Mouse (Mus musculus): Measurements from ENCODE around the gene Gdf15. TPM values are rescaled to one million over a fixed set of nuclear protein-coding genes. Genes with fewer than 3 reads are reported as not detected.

Gene Gdf15
- polyA plus RNA-seq, 1 experiment: not detected

DNA sequence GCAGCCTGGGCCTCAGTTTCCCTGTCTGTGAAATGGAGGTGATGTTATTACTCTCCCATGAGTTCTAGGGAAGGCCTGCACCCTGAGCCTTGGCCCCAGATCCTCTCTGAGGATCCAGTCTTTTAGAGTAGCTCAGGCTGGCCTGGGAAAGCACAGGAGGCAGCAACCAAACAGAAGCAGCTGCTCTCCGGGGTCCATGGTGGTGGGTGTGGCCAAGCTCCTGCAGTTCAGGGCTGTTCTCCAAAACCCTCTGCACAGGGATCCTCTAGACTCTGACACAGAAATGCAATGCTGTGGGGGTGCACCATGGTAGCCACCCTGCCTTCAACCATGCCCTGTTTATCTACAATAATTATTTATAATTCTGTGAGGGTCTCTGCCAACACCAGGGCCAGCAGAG is 18.5 kb downstream of the Gdf15 start:
- TF ChIP-seq TAL1 (IDR thresholded peaks at IDR 0.05; ENCODE audit: low read length) (no peak), GATA1 (IDR thresholded peaks at IDR 0.05; ENCODE audit: low read length) (no peak)
- Histone ChIP-seq H3K4me3 (replicated peaks) (no peak overlapping the region), H3K4me1 (ENCODE audit: control insufficient read depth) (peaks cover 84% of the 10 kb centered on the region), H3K9me3 (ENCODE audit: control insufficient read depth, low read length) (no peaks in the 10 kb centered on the region), H3K27me3 (ENCODE audit: control insufficient read depth) (peaks cover 18% of the 10 kb centered on the region), H3K36me3 (ENCODE audit: control insufficient read depth) (no peaks in the 10 kb centered on the region)

DNA sequence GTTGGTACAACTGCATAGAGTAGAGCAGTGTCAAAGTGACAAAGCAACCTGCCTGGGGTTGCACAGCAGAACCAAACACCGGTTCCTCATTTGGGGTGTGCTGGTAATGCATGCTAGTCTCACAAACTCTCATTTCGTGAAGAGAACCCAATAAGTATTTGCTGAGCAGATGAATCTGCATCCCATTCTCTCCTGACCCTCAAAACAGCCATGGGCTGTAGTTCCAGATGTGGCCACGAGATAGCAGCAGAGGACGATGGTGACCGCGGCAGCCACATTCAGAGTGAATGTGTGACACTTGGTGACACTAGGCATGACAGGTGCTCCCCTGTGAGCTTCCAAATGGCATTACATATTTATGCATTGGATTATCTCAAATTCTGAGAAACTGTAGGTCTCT is 20.4 kb downstream of the Gdf15 start:
- TF ChIP-seq TAL1 (IDR thresholded peaks at IDR 0.05; ENCODE audit: low read length) (no peak), GATA1 (IDR thresholded peaks at IDR 0.05; ENCODE audit: low read length) (peak; percentile 68; the same call in 1 of the 2 replicates)
- H3K36me3 ChIP-seq (ENCODE audit: control insufficient read depth): no peaks in the 10 kb centered on the region
- H3K9me3 ChIP-seq (ENCODE audit: control insufficient read depth, low read length): no peaks in the 10 kb centered on the region
- H3K27me3 ChIP-seq (ENCODE audit: control insufficient read depth): peaks cover 28% of the 10 kb centered on the region
- H3K4me3 ChIP-seq (replicated peaks): peak overlapping the region; percentile 76
- peaks cover 85% of the 10 kb centered on the region for H3K4me1 ChIP-seq (ENCODE audit: control insufficient read depth)

- TF ChIP-seq TAL1 (IDR thresholded peaks at IDR 0.05; ENCODE audit: low read length) (no peak), GATA1 (IDR thresholded peaks at IDR 0.05; ENCODE audit: low read length) (no peak)
- H3K27me3 ChIP-seq (ENCODE audit: control insufficient read depth): peaks cover 28% of the 10 kb centered on the region
- no peaks in the 10 kb centered on the region for H3K9me3 ChIP-seq (ENCODE audit: control insufficient read depth, low read length)
- no peaks in the 10 kb centered on the region for H3K36me3 ChIP-seq (ENCODE audit: control insufficient read depth)
- peaks cover 88% of the 10 kb centered on the region for H3K4me1 ChIP-seq (ENCODE audit: control insufficient read depth)
- H3K4me3 ChIP-seq (replicated peaks): peak overlapping the region; percentile 76
These were observed 21.2 kb downstream of the Gdf15 start for GRCm38 (mm10) chr8:70610796-70611771.

DNA sequence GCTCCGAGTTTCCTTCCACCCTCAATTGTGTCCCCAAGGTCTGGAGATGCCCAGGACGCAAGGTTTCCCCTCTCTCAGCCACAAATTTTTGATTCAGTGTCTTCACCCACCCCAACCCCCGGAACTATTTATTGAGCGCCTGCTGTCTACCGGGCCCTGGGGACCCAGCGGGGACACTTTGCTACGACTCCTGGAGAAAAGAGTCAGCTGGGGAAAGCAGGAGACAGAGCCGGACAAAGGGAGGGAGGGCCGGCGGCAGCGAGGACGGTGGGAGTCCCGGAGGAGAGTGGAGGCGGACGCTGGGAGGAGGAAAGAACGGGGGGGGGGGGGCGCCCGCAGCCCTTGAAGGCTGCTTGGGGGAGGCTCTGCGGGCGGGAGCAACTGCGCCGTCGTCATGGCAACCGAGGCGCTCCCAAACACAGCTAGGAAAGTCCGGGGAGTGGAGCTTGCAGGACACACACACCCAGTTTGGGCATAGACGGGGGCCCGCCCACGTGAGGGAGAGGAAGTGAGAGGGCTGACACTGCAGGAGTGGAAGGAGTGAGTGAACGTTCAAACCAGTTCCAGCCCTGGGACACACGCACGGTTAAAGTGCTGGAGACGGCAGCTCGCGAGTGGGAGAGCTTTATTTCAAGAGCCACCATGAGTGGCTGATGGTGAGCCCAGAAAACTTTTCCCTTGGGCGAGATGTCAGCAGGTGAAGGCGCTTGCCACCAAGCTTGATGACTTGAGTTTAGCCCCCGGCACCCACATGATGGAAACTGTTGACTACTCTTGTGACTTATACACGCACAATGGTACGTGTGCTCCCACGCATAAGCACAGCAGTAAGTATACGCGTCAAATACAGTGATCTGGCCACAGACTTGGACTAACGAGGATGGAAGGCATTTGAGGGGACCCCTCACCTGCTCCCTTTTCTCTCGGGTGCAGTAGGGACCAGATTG is 22.1 kb downstream of the Gdf15 start:
- Histone ChIP-seq H3K9me3 (ENCODE audit: control insufficient read depth, low read length) (no peaks in the 10 kb centered on the region), H3K4me1 (ENCODE audit: control insufficient read depth) (peaks cover 83% of the 10 kb centered on the region), H3K4me3 (replicated peaks) (peak overlapping the region; percentile 76), H3K36me3 (ENCODE audit: control insufficient read depth) (no peaks in the 10 kb centered on the region), H3K27me3 (ENCODE audit: control insufficient read depth) (peaks cover 28% of the 10 kb centered on the region)
- TF ChIP-seq GATA1 (IDR thresholded peaks at IDR 0.05; ENCODE audit: low read length): no peak
- TF ChIP-seq TAL1 (IDR thresholded peaks at IDR 0.05; ENCODE audit: low read length): no peak

DNA sequence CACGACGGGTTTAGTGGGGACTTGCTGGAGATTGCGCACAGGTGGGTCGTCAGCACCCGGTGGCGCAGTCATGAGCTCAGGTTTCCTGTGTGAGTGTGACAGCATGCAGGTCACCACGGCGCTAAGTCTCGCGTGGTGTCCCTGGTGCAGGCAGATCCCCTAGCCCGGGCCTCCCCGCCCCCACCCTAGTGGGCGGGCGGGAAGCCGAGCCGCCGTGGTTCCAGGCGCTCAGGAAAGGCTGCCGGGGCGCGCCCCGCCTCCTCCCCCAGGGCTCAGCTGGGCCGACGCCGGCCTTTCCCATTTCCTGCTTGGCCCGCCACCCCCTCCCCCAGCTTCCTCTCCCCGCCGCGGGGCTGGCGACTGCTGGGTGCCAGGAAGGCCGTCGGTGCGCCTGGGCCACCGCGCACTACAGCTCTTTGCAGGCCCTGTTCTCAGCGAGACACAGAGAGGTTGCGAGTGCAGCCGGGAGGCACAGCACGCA is 22.8 kb downstream of the Gdf15 start:
- no peaks in the 10 kb centered on the region for H3K9me3 ChIP-seq (ENCODE audit: control insufficient read depth, low read length)
- peaks cover 28% of the 10 kb centered on the region for H3K27me3 ChIP-seq (ENCODE audit: control insufficient read depth)
- no peak for TF ChIP-seq GATA1 (IDR thresholded peaks at IDR 0.05; ENCODE audit: low read length)
- no peak for TF ChIP-seq TAL1 (IDR thresholded peaks at IDR 0.05; ENCODE audit: low read length)
- peaks cover 84% of the 10 kb centered on the region for H3K4me1 ChIP-seq (ENCODE audit: control insufficient read depth)
- H3K4me3 ChIP-seq (replicated peaks): peak overlapping the region; percentile 76
- H3K36me3 ChIP-seq (ENCODE audit: control insufficient read depth): peaks cover 3% of the 10 kb centered on the region

GRCm38 (mm10) chr8:70608749-70609367 is 23.4 kb downstream of the Gdf15 start, which contains the start of gene Ssbp4:
TSS of gene Ssbp4 (minus strand) at chr8:70608872.
- H3K4me3 ChIP-seq (replicated peaks): peak within 1 kb of the TSS; percentile 82
- H3K9me3 ChIP-seq (ENCODE audit: control insufficient read depth, low read length): no peaks in the 10 kb centered on the region
- H3K27me3 ChIP-seq (ENCODE audit: control insufficient read depth): peaks cover 28% of the 10 kb centered on the region
- peaks cover 3% of the 10 kb centered on the region for H3K36me3 ChIP-seq (ENCODE audit: control insufficient read depth)
- H3K4me1 ChIP-seq (ENCODE audit: control insufficient read depth): peaks cover 85% of the 10 kb centered on the region
- TF ChIP-seq GATA1 (IDR thresholded peaks at IDR 0.05; ENCODE audit: low read length) (no peak), TAL1 (IDR thresholded peaks at IDR 0.05; ENCODE audit: low read length) (no peak)

DNA sequence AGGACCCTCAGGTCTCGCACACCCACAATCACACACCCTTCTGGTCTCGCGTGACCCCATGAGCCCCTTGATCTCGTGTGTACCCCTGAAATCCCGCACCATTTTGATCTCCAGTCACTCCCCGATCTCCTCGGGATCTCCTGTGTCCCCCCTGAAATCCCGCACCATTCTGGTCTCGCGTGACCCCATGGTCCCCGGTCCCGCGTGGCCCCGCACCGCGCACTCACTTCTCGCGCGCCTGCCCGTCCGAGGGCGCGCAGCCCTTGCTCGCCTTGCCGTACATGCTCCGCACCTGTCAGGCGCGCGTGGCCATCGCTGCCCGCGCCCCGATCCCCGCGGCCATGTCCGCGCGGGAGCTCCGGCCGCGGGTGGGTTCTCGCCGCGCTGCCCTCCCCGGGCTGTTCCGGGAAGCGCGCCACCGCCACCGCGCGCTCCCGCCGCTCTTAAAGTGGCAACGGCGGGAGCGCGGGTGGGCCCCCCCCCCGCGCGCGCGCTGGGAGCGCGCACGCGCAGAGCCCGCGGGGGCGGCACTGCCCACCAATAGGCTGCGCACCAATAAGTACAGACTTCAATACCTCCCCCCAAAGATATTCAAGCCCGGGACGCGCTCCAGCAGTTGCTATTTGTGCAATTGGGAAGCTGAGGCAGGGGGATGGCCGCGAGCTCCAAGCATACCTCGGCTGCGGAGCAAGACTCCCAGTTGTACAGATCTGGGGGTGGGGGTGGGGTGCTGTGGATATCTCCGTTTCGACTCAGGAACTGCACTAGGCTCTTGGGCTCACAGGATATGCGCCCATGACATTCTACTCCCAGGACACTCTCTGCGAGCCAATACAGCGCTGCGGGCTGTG is 24.1 kb downstream of the Gdf15 start:
- H3K4me1 ChIP-seq (ENCODE audit: control insufficient read depth): peaks cover 78% of the 10 kb centered on the region
- no peaks in the 10 kb centered on the region for H3K9me3 ChIP-seq (ENCODE audit: control insufficient read depth, low read length)
- H3K36me3 ChIP-seq (ENCODE audit: control insufficient read depth): peaks cover 3% of the 10 kb centered on the region
- H3K4me3 ChIP-seq (replicated peaks): peak overlapping the region; percentile 82
- H3K27me3 ChIP-seq (ENCODE audit: control insufficient read depth): peaks cover 28% of the 10 kb centered on the region
- no peak for TF ChIP-seq TAL1 (IDR thresholded peaks at IDR 0.05; ENCODE audit: low read length)
- no peak for TF ChIP-seq GATA1 (IDR thresholded peaks at IDR 0.05; ENCODE audit: low read length)

- TF ChIP-seq TAL1 (IDR thresholded peaks at IDR 0.05; ENCODE audit: low read length) (no peak), GATA1 (IDR thresholded peaks at IDR 0.05; ENCODE audit: low read length) (no peak)
- Histone ChIP-seq H3K36me3 (ENCODE audit: control insufficient read depth) (peaks cover 6% of the 10 kb centered on the region), H3K4me1 (ENCODE audit: control insufficient read depth) (peaks cover 76% of the 10 kb centered on the region), H3K27me3 (ENCODE audit: control insufficient read depth) (peaks cover 28% of the 10 kb centered on the region), H3K4me3 (replicated peaks) (peak overlapping the region; percentile 82), H3K9me3 (ENCODE audit: control insufficient read depth, low read length) (no peaks in the 10 kb centered on the region)
These were observed 24.7 kb downstream of the Gdf15 start for GRCm38 (mm10) chr8:70607603-70607897.
